Mouse (Mus musculus) stomach, embryonic 16.5 days (tissue): Measurements from ENCODE around the gene Cep112. TPM values are rescaled to one million over a fixed set of nuclear protein-coding genes. Genes with fewer than 3 reads are reported as not detected.

Experiments
- ATAC-seq: fragments of 200-750 bp; cut with Nextera tagmentation; 2 replicates; pipeline ENCODE4 v1.8.0; 2017; ENCODE audit warnings: moderate number of reproducible peaks, moderate TSS enrichment; ENCODE audit not compliant: insufficient read depth, low FRiP score
- H3K27ac ChIP-seq: fragments of 300-500 bp; sonication (generic); 2 replicates; pipeline ENCODE4 v1.5.1; 2014; ENCODE audit warnings: low read length
- H3K27me3 ChIP-seq: fragments of 300-500 bp; sonication (generic); 2 replicates; pipeline ENCODE4 v1.6.1; 2014; ENCODE audit warnings: low read length, control low read depth, mixed read lengths; ENCODE audit not compliant: control insufficient read depth, insufficient read depth
- H3K36me3 ChIP-seq: fragments of 300-500 bp; sonication (generic); 2 replicates; pipeline ENCODE4 v1.6.1; 2014; ENCODE audit warnings: low read length; ENCODE audit not compliant: control insufficient read depth, insufficient read depth
- H3K4me1 ChIP-seq: fragments of 300-500 bp; sonication (generic); 2 replicates; pipeline ENCODE4 v1.6.1; 2014; ENCODE audit warnings: low read length, control low read depth, mixed read lengths; ENCODE audit not compliant: control insufficient read depth, insufficient read depth
- H3K4me2 ChIP-seq: fragments of 300-500 bp; sonication (generic); 2 replicates; pipeline ENCODE4 v1.6.1; 2014; ENCODE audit warnings: low read depth, low read length, mixed read lengths
- H3K4me3 ChIP-seq: fragments of 300-500 bp; sonication (generic); replicated peaks from 2 replicates; pipeline ENCODE4 v1.5.1; 2014; ENCODE audit warnings: mild to moderate bottlenecking, low read length
- H3K9ac ChIP-seq: fragments of 300-500 bp; sonication (generic); 2 replicates; pipeline ENCODE4 v1.6.1; 2014; ENCODE audit warnings: low read length
- H3K9me3 ChIP-seq: fragments of 300-500 bp; sonication (generic); replicated peaks from 2 replicates; pipeline ENCODE4 v1.6.1; 2016; ENCODE audit warnings: low read length, control low read depth; ENCODE audit not compliant: control insufficient read depth
- WGBS: fragments of 180-500 bp; shearing (Covaris S2); extraction: QIAGEN DNeasy Blood & Tissue Kit; methylation state at CpG from one replicate; pipeline ENCODE4 v1.1.7; 2014; 5-methylcytosine and 5-hydroxymethylcytosine counted together
- polyA plus RNA-seq: library from polyadenylated mRNA; unstranded; fragments of >200 nt; fragmentation: Nextera tagmentation; extraction: Ambion mirVana; gene quantifications from 2 replicates; pipeline ENCODE4 v1.2.1, GENCODE M21; 2015

The Cep112 gene
- polyA plus RNA-seq, 1 experiment from 2014 or later: 9.9 TPM

DNA sequence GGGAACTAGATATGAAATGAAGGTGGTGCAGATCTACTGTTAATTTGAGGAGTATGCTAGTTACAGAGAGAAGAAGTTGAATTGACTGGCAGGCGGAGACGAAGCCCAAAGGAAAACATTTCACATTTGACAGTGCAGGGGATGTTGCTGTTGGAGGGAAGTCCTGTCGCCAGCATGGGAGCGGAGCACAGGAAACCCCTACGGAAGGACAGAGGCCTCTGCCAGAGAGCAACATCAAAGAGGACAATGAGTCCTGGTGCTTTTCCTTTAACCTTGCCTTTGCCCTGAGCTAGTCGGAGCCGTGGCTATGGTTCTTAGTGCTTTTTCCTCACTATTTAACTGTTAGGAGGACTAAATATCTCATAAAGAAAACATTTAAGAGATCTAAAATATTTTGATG, 50.7 kb downstream of the Cep112 start:
- no peak overlapping the region for H3K27ac ChIP-seq

DNA sequence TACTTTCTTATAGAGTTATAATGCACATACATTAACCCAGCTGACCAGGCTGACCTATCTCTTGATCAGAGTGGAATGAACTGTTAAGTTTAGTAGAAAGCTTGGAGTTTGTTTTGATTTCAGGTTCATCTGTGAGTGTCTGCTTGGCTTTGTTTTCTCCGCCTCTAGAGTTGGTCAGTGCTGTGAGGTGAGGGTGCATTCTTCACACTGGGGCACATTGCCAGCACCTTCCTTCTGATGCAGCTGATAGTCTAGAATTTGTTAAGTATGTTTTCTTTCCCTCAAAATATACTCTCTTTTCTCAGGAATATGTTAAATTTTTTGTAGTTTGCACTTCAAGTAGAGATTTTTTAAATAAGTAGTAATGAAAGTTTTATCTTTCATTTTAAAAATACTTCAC, 51.2 kb downstream of the Cep112 start:
- H3K9me3 ChIP-seq: no peaks in the 10 kb centered on the region
- no peak overlapping the region for H3K4me2 ChIP-seq
- no peak for ATAC-seq
- no peaks in the 10 kb centered on the region for H3K36me3 ChIP-seq
- 64% methylated on average over 1 of the region's 1 CpGs for WGBS
- H3K4me1 ChIP-seq: no peaks in the 10 kb centered on the region
- no peak overlapping the region for H3K4me3 ChIP-seq
- H3K9ac ChIP-seq: no peak overlapping the region
- no peak overlapping the region for H3K27ac ChIP-seq
- H3K27me3 ChIP-seq: no peaks in the 10 kb centered on the region

More for the DNA sequence above, 50.7 kb downstream of the Cep112 start:
- Histone ChIP-seq H3K4me2 (no peak overlapping the region), H3K27me3 (no peaks in the 10 kb centered on the region), H3K9me3 (no peaks in the 10 kb centered on the region), H3K36me3 (no peaks in the 10 kb centered on the region), H3K9ac (no peak overlapping the region), H3K4me1 (no peaks in the 10 kb centered on the region), H3K4me3 (no peak overlapping the region)
- no peak for ATAC-seq
- 66% methylated on average over 7 of the region's 7 CpGs for WGBS

DNA sequence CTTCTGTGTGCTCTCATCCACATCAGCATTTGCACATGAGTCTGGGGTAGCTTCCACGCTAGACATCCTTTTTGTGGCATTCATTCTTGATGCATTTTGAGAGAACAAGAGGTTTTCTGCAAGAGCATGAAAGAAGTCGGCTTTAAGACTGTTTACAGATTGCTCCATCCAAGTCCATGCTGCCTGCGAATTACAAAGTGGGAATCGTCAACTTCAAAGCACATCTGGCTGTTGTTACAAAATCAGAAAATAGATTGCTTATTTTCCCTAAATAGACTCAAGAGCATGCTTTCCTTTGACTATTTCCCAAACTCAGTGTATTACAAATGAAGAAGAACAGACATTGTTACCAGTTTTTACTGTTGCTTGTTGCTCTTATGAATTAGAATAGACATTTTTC, 59.0 kb downstream of the Cep112 start:
- no peak for ATAC-seq
- no peaks in the 10 kb centered on the region for H3K27me3 ChIP-seq
- H3K9ac ChIP-seq: no peak overlapping the region
- H3K27ac ChIP-seq: no peak overlapping the region
- no peaks in the 10 kb centered on the region for H3K9me3 ChIP-seq
- H3K4me3 ChIP-seq: no peak overlapping the region
- H3K36me3 ChIP-seq: no peaks in the 10 kb centered on the region
- no peaks in the 10 kb centered on the region for H3K4me1 ChIP-seq
- H3K4me2 ChIP-seq: no peak overlapping the region
- WGBS: 51% methylated on average over 4 of the region's 4 CpGs

DNA sequence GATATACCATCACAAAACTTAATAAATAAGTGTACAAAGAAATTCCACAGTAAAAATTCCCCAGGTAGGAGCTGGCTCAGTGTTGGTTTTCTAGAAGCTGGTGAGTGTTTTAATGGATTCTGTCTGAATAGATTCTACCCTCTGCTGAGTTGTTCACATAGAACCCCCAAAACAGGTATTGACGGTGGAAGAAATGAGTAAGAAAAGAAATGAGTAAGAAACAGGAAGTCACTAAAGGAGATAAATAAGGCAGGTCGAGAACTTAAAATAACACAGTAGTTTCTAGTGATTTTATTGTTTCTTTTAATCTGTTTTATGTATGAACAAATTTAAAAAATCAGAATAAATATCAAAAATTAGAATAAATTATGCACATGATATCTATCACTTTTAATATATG, 63.3 kb downstream of the Cep112 start:
- Histone ChIP-seq H3K4me2 (no peak overlapping the region), H3K4me3 (no peak overlapping the region), H3K9ac (no peak overlapping the region), H3K36me3 (no peaks in the 10 kb centered on the region), H3K4me1 (no peaks in the 10 kb centered on the region), H3K27me3 (no peaks in the 10 kb centered on the region), H3K27ac (no peak overlapping the region), H3K9me3 (no peaks in the 10 kb centered on the region)
- ATAC-seq: no peak
- 80% methylated on average over 2 of the region's 2 CpGs for WGBS

DNA sequence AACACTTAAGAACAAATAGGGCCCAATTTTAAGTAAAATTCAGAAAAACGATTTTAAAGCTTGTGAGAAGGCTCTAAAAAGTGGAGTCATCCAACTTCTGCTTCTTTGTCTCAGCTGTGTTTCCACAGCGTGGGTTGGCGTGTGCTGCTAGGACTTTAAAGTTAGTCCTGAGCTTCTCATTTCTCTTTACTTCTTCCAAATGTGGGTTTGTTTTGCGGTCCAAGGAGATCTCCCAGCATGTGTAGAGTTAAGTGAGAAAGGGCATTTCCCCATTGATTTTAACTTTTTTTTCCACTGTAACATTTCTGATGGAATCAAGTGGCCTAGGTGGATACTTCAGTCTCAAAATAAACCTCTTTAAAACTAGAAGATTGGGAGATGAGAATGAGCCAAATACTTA, 64.9 kb downstream of the Cep112 start:
- Histone ChIP-seq H3K4me2 (no peak overlapping the region), H3K4me3 (no peak overlapping the region), H3K36me3 (no peaks in the 10 kb centered on the region), H3K4me1 (no peaks in the 10 kb centered on the region), H3K9ac (no peak overlapping the region), H3K27me3 (no peaks in the 10 kb centered on the region), H3K27ac (no peak overlapping the region), H3K9me3 (no peaks in the 10 kb centered on the region)
- no peak for ATAC-seq
- WGBS: 87% methylated on average over 4 of the region's 4 CpGs

DNA sequence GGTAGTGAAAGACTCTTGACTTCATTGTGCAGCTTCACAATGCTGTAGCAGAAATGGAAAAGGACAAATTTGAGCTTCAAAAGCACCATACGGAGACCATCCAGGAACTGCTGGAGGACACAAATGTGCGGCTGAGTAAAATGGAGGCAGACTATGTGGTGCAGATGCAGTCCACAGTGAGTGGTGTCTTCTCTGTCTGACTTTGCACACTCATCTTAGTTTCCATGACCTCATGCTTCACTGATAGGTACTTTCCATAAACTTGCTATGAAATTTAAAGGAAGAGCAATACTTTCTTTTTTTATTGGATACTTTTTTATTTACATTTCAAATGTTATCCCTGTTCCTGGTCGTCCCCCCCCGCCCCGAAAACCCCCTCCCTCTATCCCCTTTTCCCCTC, 83.2 kb downstream of the Cep112 start:
- Histone ChIP-seq H3K9me3 (no peaks in the 10 kb centered on the region), H3K4me2 (no peak overlapping the region), H3K4me1 (no peaks in the 10 kb centered on the region), H3K27ac (no peak overlapping the region), H3K4me3 (no peak overlapping the region), H3K36me3 (no peaks in the 10 kb centered on the region), H3K27me3 (no peaks in the 10 kb centered on the region), H3K9ac (no peak overlapping the region)
- no peak for ATAC-seq
- 81% methylated on average over 5 of the region's 5 CpGs for WGBS

DNA sequence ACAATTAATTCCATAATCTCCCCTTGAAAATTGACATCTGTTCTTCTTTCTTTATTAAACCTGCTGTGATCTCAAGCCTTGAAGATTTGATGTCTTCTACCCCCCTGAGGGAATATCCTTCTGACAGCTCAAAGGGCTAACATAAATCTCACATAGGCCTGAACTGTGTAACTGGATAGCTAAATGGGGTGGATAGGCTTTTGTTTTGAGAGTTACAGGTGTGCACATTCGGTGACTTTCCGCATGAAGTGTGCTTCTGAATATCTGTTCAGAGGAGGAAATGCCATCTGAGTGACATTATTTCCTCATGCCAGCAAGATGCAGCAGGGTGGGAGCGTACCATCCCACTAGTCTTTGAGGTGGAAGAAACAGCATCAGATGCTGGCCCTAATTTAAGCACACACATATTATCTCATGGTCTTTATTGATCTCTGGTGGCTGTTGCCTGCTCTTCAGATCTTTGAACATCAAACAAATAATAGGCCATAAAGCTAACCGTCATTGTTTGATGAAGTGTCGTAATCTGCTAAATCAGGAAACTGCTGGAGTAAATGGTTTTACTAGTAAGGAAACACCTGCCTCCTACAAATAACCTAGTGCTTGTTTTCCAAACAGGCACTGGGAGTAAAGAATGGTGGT, 102.9 kb downstream of the Cep112 start:
- H3K9me3 ChIP-seq: no peaks in the 10 kb centered on the region
- H3K9ac ChIP-seq: no peak overlapping the region
- H3K4me2 ChIP-seq: no peak overlapping the region
- ATAC-seq: no peak
- H3K36me3 ChIP-seq: no peaks in the 10 kb centered on the region
- no peak overlapping the region for H3K4me3 ChIP-seq
- 49% methylated on average over 5 of the region's 5 CpGs for WGBS
- no peak overlapping the region for H3K27ac ChIP-seq
- H3K27me3 ChIP-seq: no peaks in the 10 kb centered on the region
- no peaks in the 10 kb centered on the region for H3K4me1 ChIP-seq

DNA sequence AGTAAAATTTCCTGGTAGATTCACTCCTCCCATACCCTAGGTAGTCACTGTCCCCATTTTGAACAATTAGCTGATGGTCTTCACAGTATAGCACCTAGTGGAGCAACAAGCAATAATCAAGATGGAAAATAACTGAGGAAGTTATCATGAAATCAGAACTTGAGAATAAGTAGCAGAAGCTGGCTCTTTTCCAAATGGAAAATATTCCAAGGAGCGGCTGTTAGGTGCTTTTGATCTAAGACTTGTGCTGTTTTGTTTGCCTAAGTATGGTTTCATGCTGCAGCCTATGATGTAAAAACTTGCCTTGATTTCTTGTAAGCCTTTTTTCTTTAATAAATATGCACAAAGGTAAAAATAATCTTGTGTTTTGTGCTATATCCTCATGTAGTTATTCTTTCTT, 107.9 kb downstream of the Cep112 start:
- no peak overlapping the region for H3K9ac ChIP-seq
- no peaks in the 10 kb centered on the region for H3K36me3 ChIP-seq
- 56% methylated on average over 1 of the region's 1 CpGs for WGBS
- no peaks in the 10 kb centered on the region for H3K27me3 ChIP-seq
- no peaks in the 10 kb centered on the region for H3K4me1 ChIP-seq
- no peaks in the 10 kb centered on the region for H3K9me3 ChIP-seq
- no peak for ATAC-seq
- H3K4me3 ChIP-seq: no peak overlapping the region
- H3K4me2 ChIP-seq: no peak overlapping the region
- no peak overlapping the region for H3K27ac ChIP-seq

DNA sequence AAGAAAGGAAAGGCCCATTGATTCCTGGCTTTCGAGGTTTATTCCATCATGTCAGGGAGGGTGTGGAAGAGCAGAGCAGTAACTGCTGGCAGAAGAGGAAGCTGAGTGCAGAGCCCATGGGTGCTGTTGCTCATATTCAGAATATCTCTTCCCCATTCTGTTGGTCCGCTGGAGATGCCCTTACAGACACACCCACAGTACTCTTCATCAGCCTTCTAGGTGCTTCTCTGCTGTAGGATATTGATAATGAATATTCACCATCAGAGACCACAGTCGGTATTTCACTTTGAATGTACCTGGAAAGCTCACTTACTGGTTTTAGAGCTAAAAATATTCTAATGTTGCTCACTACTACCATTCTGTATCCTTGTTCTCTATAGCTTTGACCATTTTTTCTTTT, 109.0 kb downstream of the Cep112 start:
- WGBS: 90% methylated on average over 3 of the region's 3 CpGs
- H3K9ac ChIP-seq: no peak overlapping the region
- ATAC-seq: no peak
- no peak overlapping the region for H3K4me3 ChIP-seq
- H3K36me3 ChIP-seq: no peaks in the 10 kb centered on the region
- no peaks in the 10 kb centered on the region for H3K9me3 ChIP-seq
- H3K27ac ChIP-seq: no peak overlapping the region
- H3K27me3 ChIP-seq: no peaks in the 10 kb centered on the region
- H3K4me1 ChIP-seq: no peaks in the 10 kb centered on the region
- H3K4me2 ChIP-seq: no peak overlapping the region
